Mouse (Mus musculus): ENCODE measurements around the gene Itgb5. TPM values are rescaled to one million over a fixed set of nuclear protein-coding genes. Genes with fewer than 3 reads are reported as not detected.

Itgb5 gene
- polyA plus RNA-seq, 1 experiment from 2014 or later, result 16.8 TPM

GRCm38 (mm10) chr16:33894449-33894848 is 65.0 kb downstream of the Itgb5 start:
- ATAC-seq (ENCODE audit: low FRiP score, low TSS enrichment), result no peak
- H3K4me1 ChIP-seq (ENCODE audit: insufficient read depth, low read length), result peaks cover 45% of the 10 kb centered on the region
- H3K4me2 ChIP-seq (replicated peaks; ENCODE audit: low read depth, low read length), result no peak overlapping the region
- no peaks in the 10 kb centered on the region for H3K9me3 ChIP-seq (ENCODE audit: low read length)
- 67% methylated on average over 1 of the region's 1 CpGs for WGBS
- no peaks in the 10 kb centered on the region for H3K27me3 ChIP-seq (ENCODE audit: insufficient read depth, low read length)
- H3K4me3 ChIP-seq (ENCODE audit: low read length), result no peak overlapping the region
- H3K27ac ChIP-seq (ENCODE audit: low read length), result no peak overlapping the region
- no peak overlapping the region for H3K9ac ChIP-seq (replicated peaks; ENCODE audit: low read length)
- H3K36me3 ChIP-seq (ENCODE audit: insufficient read depth, low read length), result no peaks in the 10 kb centered on the region

GRCm38 (mm10) chr16:33895690-33896089 is 66.2 kb downstream of the Itgb5 start:
- ATAC-seq (ENCODE audit: low FRiP score, low TSS enrichment), result peak; percentile 33

GRCm38 (mm10) chr16:33896801-33897200 is 67.3 kb downstream of the Itgb5 start:
- Histone ChIP-seq H3K27ac (ENCODE audit: low read length) (no peak overlapping the region), H3K27me3 (ENCODE audit: insufficient read depth, low read length) (no peaks in the 10 kb centered on the region), H3K9me3 (ENCODE audit: low read length) (no peaks in the 10 kb centered on the region), H3K4me1 (ENCODE audit: insufficient read depth, low read length) (peaks cover 30% of the 10 kb centered on the region), H3K36me3 (ENCODE audit: insufficient read depth, low read length) (no peaks in the 10 kb centered on the region), H3K9ac (replicated peaks; ENCODE audit: low read length) (no peak overlapping the region), H3K4me2 (replicated peaks; ENCODE audit: low read depth, low read length) (no peak overlapping the region), H3K4me3 (ENCODE audit: low read length) (no peak overlapping the region)
- WGBS, result 97% methylated on average over 6 of the region's 7 CpGs
- no peak for ATAC-seq (ENCODE audit: low FRiP score, low TSS enrichment)

More at GRCm38 (mm10) chr16:33895690-33896089, 66.2 kb downstream of the Itgb5 start:
- Histone ChIP-seq H3K9me3 (ENCODE audit: low read length) (no peaks in the 10 kb centered on the region), H3K9ac (replicated peaks; ENCODE audit: low read length) (no peak overlapping the region), H3K4me2 (replicated peaks; ENCODE audit: low read depth, low read length) (no peak overlapping the region), H3K27me3 (ENCODE audit: insufficient read depth, low read length) (no peaks in the 10 kb centered on the region), H3K27ac (ENCODE audit: low read length) (no peak overlapping the region), H3K4me3 (ENCODE audit: low read length) (no peak overlapping the region), H3K4me1 (ENCODE audit: insufficient read depth, low read length) (peaks cover 38% of the 10 kb centered on the region), H3K36me3 (ENCODE audit: insufficient read depth, low read length) (no peaks in the 10 kb centered on the region)
- 30% methylated on average over 7 of the region's 7 CpGs for WGBS

GRCm38 (mm10) chr16:33903664-33904441 is 74.4 kb downstream of the Itgb5 start:
- Histone ChIP-seq H3K4me3 (ENCODE audit: low read length) (no peak overlapping the region), H3K36me3 (ENCODE audit: insufficient read depth, low read length) (peaks cover 5% of the 10 kb centered on the region; the same call in 1 of the 2 replicates), H3K27me3 (ENCODE audit: insufficient read depth, low read length) (no peaks in the 10 kb centered on the region), H3K9ac (replicated peaks; ENCODE audit: low read length) (no peak overlapping the region), H3K4me2 (replicated peaks; ENCODE audit: low read depth, low read length) (no peak overlapping the region), H3K4me1 (ENCODE audit: insufficient read depth, low read length) (peaks cover 18% of the 10 kb centered on the region), H3K9me3 (ENCODE audit: low read length) (no peaks in the 10 kb centered on the region), H3K27ac (ENCODE audit: low read length) (peak overlapping the region; percentile 1; the same call in 1 of the 2 replicates)
- WGBS, result 32% methylated on average over 11 of the region's 11 CpGs
- ATAC-seq (ENCODE audit: low FRiP score, low TSS enrichment), result peak; percentile 53

- H3K4me2 ChIP-seq (replicated peaks; ENCODE audit: low read depth, low read length), result no peak overlapping the region
- H3K9me3 ChIP-seq (ENCODE audit: low read length), result no peaks in the 10 kb centered on the region
- peaks cover 18% of the 10 kb centered on the region for H3K4me1 ChIP-seq (ENCODE audit: insufficient read depth, low read length)
- peaks cover 5% of the 10 kb centered on the region; the same call in 1 of the 2 replicates for H3K36me3 ChIP-seq (ENCODE audit: insufficient read depth, low read length)
- H3K9ac ChIP-seq (replicated peaks; ENCODE audit: low read length), result no peak overlapping the region
- no peaks in the 10 kb centered on the region for H3K27me3 ChIP-seq (ENCODE audit: insufficient read depth, low read length)
- 67% methylated on average over 5 of the region's 5 CpGs for WGBS
- H3K4me3 ChIP-seq (ENCODE audit: low read length), result no peak overlapping the region
- peak overlapping the region; percentile 5; the same call in 1 of the 2 replicates for H3K27ac ChIP-seq (ENCODE audit: low read length)
- no peak for ATAC-seq (ENCODE audit: low FRiP score, low TSS enrichment)
Measured at GRCm38 (mm10) chr16:33904553-33904952, 75.1 kb downstream of the Itgb5 start.

GRCm38 (mm10) chr16:33908239-33908638 is 78.8 kb downstream of the Itgb5 start:
- Histone ChIP-seq H3K4me2 (replicated peaks; ENCODE audit: low read depth, low read length) (no peak overlapping the region), H3K4me1 (ENCODE audit: insufficient read depth, low read length) (peaks cover 21% of the 10 kb centered on the region), H3K27ac (ENCODE audit: low read length) (no peak overlapping the region), H3K4me3 (ENCODE audit: low read length) (no peak overlapping the region), H3K9ac (replicated peaks; ENCODE audit: low read length) (no peak overlapping the region), H3K27me3 (ENCODE audit: insufficient read depth, low read length) (no peaks in the 10 kb centered on the region), H3K9me3 (ENCODE audit: low read length) (no peaks in the 10 kb centered on the region), H3K36me3 (ENCODE audit: insufficient read depth, low read length) (peaks cover 9% of the 10 kb centered on the region; the same call in 1 of the 2 replicates)
- no peak for ATAC-seq (ENCODE audit: low FRiP score, low TSS enrichment)
- WGBS, result 73% methylated on average over 4 of the region's 4 CpGs

- H3K9me3 ChIP-seq (ENCODE audit: low read length), result no peaks in the 10 kb centered on the region
- H3K27ac ChIP-seq (ENCODE audit: low read length), result 0 out of 2 replicates have a peak overlapping the region, but pooled peaks have one; percentile 26
- H3K27me3 ChIP-seq (ENCODE audit: insufficient read depth, low read length), result no peaks in the 10 kb centered on the region
- H3K9ac ChIP-seq (replicated peaks; ENCODE audit: low read length), result no peak overlapping the region
- peaks cover 35% of the 10 kb centered on the region for H3K4me1 ChIP-seq (ENCODE audit: insufficient read depth, low read length)
- no peak overlapping the region for H3K4me3 ChIP-seq (ENCODE audit: low read length)
- no peak overlapping the region for H3K4me2 ChIP-seq (replicated peaks; ENCODE audit: low read depth, low read length)
- 80% methylated on average over 4 of the region's 4 CpGs for WGBS
- ATAC-seq (ENCODE audit: low FRiP score, low TSS enrichment), result no peak
- 0 out of 2 replicates have a peak, but pooled peaks cover 4% of the 10 kb centered on the region for H3K36me3 ChIP-seq (ENCODE audit: insufficient read depth, low read length)
Measured at GRCm38 (mm10) chr16:33914997-33915396, 85.5 kb downstream of the Itgb5 start.

- Histone ChIP-seq H3K4me3 (ENCODE audit: low read length) (no peak overlapping the region), H3K27ac (ENCODE audit: low read length) (peak overlapping the region; percentile 76), H3K4me2 (replicated peaks; ENCODE audit: low read depth, low read length) (no peak overlapping the region), H3K9me3 (ENCODE audit: low read length) (no peaks in the 10 kb centered on the region), H3K9ac (replicated peaks; ENCODE audit: low read length) (no peak overlapping the region), H3K27me3 (ENCODE audit: insufficient read depth, low read length) (no peaks in the 10 kb centered on the region), H3K4me1 (ENCODE audit: insufficient read depth, low read length) (peaks cover 45% of the 10 kb centered on the region), H3K36me3 (ENCODE audit: insufficient read depth, low read length) (no peaks in the 10 kb centered on the region)
- WGBS, result 53% methylated on average over 12 of the region's 12 CpGs
- peak; percentile 50 for ATAC-seq (ENCODE audit: low FRiP score, low TSS enrichment)
Measured at GRCm38 (mm10) chr16:33916473-33917251, 87.2 kb downstream of the Itgb5 start.

- Histone ChIP-seq H3K27ac (ENCODE audit: low read length) (peak overlapping the region; percentile 76), H3K4me1 (ENCODE audit: insufficient read depth, low read length) (peaks cover 49% of the 10 kb centered on the region), H3K36me3 (ENCODE audit: insufficient read depth, low read length) (no peaks in the 10 kb centered on the region), H3K9me3 (ENCODE audit: low read length) (no peaks in the 10 kb centered on the region), H3K9ac (replicated peaks; ENCODE audit: low read length) (no peak overlapping the region), H3K4me2 (replicated peaks; ENCODE audit: low read depth, low read length) (no peak overlapping the region), H3K4me3 (ENCODE audit: low read length) (no peak overlapping the region), H3K27me3 (ENCODE audit: insufficient read depth, low read length) (no peaks in the 10 kb centered on the region)
- WGBS, result 44% methylated on average over 5 of the region's 5 CpGs
- no peak for ATAC-seq (ENCODE audit: low FRiP score, low TSS enrichment)
Measured at GRCm38 (mm10) chr16:33917390-33917789, 87.9 kb downstream of the Itgb5 start.

All from kidney, embryonic 16.5 days (tissue).